Mouse (Mus musculus): ENCODE results near the gene Cnksr1. TPM values are rescaled to one million over a fixed set of nuclear protein-coding genes. Genes with fewer than 3 reads are reported as not detected.

Cnksr1 gene
- total RNA-seq, 2 experiments from 2014 or later, result not detected

- ATAC-seq (replicated peaks; ENCODE audit: poor library complexity), result no peak
These were observed 14.9 kb upstream of the Cnksr1 start for GRCm38 (mm10) chr4:134252911-134253721.

DNA sequence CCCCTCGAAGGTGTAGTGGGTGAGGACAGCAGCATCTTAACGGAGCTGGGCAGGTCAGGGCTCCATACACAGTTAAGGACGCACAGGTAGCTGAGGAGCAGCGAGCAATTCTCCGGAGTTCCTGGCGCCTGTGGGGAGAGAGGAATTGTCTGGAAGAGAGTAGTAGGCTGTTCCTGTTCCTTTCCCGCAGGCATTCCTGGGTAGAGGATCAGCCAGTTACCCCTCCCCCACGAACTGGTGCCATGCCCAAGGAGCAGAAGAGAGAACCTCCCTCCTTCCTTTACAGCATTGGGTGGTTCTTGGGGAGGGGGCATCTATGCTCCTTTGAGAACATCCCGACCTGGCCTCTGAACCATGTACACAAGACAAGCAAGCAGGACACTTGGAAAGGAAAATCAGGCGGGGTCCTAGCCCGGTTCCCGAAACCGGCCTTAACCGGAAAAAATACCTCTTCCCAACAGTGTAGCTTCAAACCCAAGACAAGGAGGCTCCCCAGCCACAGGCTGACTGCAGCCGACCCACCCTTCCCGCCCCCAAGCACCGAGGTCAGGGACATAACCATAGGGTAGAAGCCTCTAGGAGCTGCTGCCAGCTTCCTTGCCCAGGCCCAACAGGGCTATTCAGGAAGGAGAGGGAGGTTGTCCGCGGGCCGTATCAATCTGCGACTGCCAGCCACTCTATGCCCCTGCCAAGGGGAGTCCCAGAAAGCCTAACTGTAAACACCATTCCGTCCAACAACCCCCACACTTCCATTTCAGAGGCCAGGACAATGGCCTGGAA is 14.1 kb upstream of the Cnksr1 start:
- no peak for ATAC-seq (replicated peaks; ENCODE audit: poor library complexity)

- peak; percentile 51 for ATAC-seq (replicated peaks; ENCODE audit: poor library complexity)
These were observed 13.3 kb upstream of the Cnksr1 start for GRCm38 (mm10) chr4:134251241-134252130.

DNA sequence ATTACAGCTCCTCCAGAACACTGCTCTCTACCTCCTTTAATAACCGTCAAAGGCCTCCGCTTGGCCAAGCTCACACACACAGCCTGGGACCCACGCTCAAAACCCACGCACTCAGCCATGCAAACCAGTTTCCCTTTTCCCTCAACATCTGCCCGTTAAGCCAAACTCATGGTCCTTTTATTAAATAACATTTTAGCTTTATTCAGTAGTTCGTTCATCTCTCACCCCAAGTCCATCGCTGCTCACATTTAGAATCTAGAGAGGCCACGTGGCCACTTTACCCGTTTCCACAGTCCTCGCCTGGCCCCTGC is 12.7 kb upstream of the Cnksr1 start:
- ATAC-seq (replicated peaks; ENCODE audit: poor library complexity), result no peak

DNA sequence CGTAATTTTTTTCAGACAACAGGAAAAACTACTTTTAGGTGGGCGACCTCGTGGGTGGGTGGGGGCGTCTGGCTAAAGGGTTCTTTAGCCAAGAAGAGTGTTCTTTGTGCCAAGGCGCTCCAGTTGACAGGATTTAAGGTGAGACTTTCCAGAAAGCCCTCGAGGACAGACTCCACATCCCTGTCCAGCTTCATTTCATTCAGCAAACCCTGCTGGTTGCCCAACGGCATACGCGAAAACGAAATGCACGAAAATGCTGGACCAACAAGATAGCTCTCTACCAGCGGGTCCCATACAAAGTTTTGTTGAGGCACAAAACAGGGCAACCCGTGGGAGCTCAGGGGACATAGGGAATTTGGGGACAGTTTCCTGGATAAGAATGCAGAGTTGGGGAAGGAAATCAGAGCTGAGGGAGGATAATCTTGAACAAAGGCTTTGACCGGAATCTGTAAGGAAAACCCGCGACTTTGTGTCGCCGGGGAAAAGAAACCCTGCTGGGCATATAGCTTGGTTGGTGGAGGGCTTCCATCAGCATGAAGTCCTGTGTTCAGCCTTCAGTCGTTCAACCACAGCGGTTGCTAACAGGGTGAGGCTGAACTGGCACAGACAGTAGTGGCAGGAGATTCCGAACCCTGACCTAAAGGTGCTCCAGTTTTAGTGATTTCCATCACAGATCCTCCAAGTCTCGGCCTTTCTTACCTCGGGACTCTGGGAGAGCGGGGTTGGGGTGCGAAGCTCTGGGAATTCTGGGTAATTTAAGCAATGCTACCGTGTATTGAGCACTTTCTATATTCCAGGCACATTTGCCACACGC is 12.1 kb upstream of the Cnksr1 start:
- ATAC-seq (replicated peaks; ENCODE audit: poor library complexity), result no peak

- peak; percentile 57 for ATAC-seq (replicated peaks; ENCODE audit: poor library complexity)
These were observed 11.5 kb upstream of the Cnksr1 start for GRCm38 (mm10) chr4:134249651-134250050.

DNA sequence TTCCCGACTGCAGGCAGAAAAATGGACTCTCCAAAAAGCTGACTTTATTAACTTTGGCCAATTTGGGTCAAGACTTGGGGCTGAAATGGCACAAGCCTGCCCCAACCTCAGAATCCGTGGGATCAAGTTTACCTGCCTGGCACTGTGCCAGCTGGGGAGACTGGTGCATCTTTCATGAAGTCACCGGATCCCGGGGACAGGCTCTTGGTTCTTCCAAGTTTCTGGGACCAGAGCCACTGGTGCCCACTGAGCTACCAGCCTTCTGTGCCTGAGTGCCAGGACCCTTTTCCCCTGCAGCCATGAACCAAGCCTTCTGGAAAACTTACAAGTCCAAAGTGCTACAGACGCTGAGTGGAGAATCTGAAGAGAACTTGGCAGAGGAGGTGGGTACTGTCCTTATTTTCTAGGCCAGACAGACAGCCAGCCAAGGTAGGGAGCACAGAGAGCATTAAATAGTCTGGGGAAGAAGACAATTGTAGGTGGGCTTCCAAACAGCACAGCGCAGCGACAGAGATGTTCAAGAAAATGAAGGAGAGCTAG is 8.6 kb upstream of the Cnksr1 start, which contains the start of gene Gm30191:
Gene Gm30191, plus strand, starts transcription at position 217 of the 540 bp plus-strand sequence.
- no peak for ATAC-seq (replicated peaks; ENCODE audit: poor library complexity)

- no peak for ATAC-seq (replicated peaks; ENCODE audit: poor library complexity)
These were observed 8.1 kb upstream of the Cnksr1 start for GRCm38 (mm10) chr4:134246256-134246655.

- ATAC-seq (replicated peaks; ENCODE audit: poor library complexity), result peak; percentile 93
These were observed 7.1 kb upstream of the Cnksr1 start, which contains the start of gene Zfp593 for GRCm38 (mm10) chr4:134245148-134245843. Gene Zfp593, minus strand, starts transcription at chr4:134245592.

GRCm38 (mm10) chr4:134243516-134244250 is 5.5 kb upstream of the Cnksr1 start, which contains the start of gene E130218I03Rik:
Gene E130218I03Rik, plus strand, starts transcription at chr4:134243662.
- no peak for ATAC-seq (replicated peaks; ENCODE audit: poor library complexity)

GRCm38 (mm10) chr4:134238686-134239085 is 487 bp upstream of the Cnksr1 start:
- no peak for ATAC-seq (replicated peaks; ENCODE audit: poor library complexity)

- no peak for ATAC-seq (replicated peaks; ENCODE audit: poor library complexity)
These were observed 469 bp downstream of the Cnksr1 start for GRCm38 (mm10) chr4:134237582-134238278.

- no peak for ATAC-seq (replicated peaks; ENCODE audit: poor library complexity)
These were observed 3.3 kb downstream of the Cnksr1 start for GRCm38 (mm10) chr4:134234876-134235275.

GRCm38 (mm10) chr4:134230431-134230830 is 7.8 kb downstream of the Cnksr1 start:
- no peak for ATAC-seq (replicated peaks; ENCODE audit: poor library complexity)

DNA sequence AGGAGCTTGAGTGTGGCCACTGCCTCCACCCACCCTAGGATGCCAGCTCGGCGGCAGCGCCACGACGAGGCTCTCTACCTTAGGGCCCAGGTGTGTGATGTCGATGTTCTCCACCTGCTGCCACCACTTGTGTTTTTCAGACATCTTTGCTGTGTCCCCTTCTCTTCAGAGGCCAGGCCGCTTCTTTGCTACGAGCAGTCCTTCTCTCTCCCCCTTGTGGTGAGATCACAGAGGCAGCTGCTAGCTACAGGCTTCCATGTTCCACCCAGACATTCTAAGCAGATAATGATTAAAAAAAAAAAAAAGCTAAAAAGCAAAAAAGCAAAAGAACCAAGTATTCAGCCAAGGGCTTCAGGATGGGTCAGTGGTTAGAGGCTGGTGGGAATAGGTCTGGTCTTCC is 11.0 kb downstream of the Cnksr1 start, which contains the start of gene Catsper4:
Gene Catsper4, minus strand, starts transcription at position 190 of the 400 bp plus-strand sequence.
- 0 out of 2 replicates have a peak, but pooled peaks have one; percentile 31 for ATAC-seq (replicated peaks; ENCODE audit: poor library complexity)

GRCm38 (mm10) chr4:134222793-134223600 is 15.2 kb downstream of the Cnksr1 start:
- ATAC-seq (replicated peaks; ENCODE audit: poor library complexity), result no peak

DNA sequence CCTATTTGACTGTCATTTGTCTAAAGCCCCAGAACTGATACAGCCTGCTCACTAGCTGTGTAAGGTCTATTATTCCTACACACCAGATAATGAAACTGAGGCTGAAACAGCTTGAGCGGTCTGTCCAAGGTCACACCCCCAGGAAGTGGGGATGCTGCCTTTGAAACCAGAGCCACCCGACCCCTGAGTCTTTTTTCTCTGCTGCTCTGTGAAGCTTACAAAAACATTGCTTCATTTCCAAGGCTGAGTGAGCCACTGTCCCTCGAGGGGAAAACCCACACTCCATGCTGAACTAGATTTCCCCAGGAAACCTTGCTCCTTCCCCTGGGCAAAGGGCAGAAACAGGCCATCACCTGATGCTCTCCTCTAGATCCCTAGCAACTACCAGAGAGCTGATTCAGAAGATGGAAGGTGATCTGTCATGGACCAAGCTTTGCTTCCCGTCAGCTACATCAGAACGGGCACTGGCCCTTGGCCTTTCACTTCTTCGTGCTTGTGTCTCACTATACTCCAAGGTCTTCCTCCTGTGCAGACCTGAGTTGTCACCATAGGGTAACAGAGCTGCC is 31.6 kb downstream of the Cnksr1 start:
- no peak for ATAC-seq (replicated peaks; ENCODE audit: poor library complexity)
